Mouse (Mus musculus): ENCODE measurements around the gene Ppp1r35. TPM values are rescaled to one million over a fixed set of nuclear protein-coding genes. Genes with fewer than 3 reads are reported as not detected.

The Ppp1r35 gene
- polyA plus RNA-seq, 1 experiment from 2014 or later, result 78.3 TPM

- no peaks in the 10 kb centered on the region for H3K4me1 ChIP-seq (replicated peaks)
- no peaks in the 10 kb centered on the region for H3K9me3 ChIP-seq
- H3K36me3 ChIP-seq, result no peaks in the 10 kb centered on the region
- 91% methylated on average over 6 of the region's 6 CpGs for WGBS
- H3K27ac ChIP-seq, result no peak overlapping the region
- H3K4me3 ChIP-seq, result no peak overlapping the region
- no peak for DNase-seq (ENCODE audit: low spot score)
- no peaks in the 10 kb centered on the region for H3K27me3 ChIP-seq (ENCODE audit: insufficient read depth, poor library complexity, severe bottlenecking)
These were observed 50.0 kb downstream of the Ppp1r35 start for GRCm38 (mm10) chr5:137828694-137829093.

Other genes starting within 250 kb of the Ppp1r35 start
- 1.3 and 4.5 TPM in 2 replicates for gene Epo, start 245.6 kb upstream of the Ppp1r35 start, polyA plus RNA-seq (2016; fragmentation: Nextera tagmentation; extraction: Ambion mirVana)
- 387 and 460 TPM in 2 replicates for gene Gnb2, start 245.3 kb upstream of the Ppp1r35 start, polyA plus RNA-seq (2016; fragmentation: Nextera tagmentation; extraction: Ambion mirVana)
- gene Actl6b, start 225.3 kb upstream of the Ppp1r35 start, polyA plus RNA-seq (2016; fragmentation: Nextera tagmentation; extraction: Ambion mirVana), result 10.3 and 47.6 TPM in 2 replicates
- 1.7 and 4.9 TPM in 2 replicates for gene Tfr2, start 209.0 kb upstream of the Ppp1r35 start, polyA plus RNA-seq (2016; fragmentation: Nextera tagmentation; extraction: Ambion mirVana)
- 15.2 and 27.5 TPM in 2 replicates for gene Mospd3, start 177.8 kb upstream of the Ppp1r35 start, polyA plus RNA-seq (2016; fragmentation: Nextera tagmentation; extraction: Ambion mirVana)
- gene Pcolce, start 165.1 kb upstream of the Ppp1r35 start, polyA plus RNA-seq (2016; fragmentation: Nextera tagmentation; extraction: Ambion mirVana), result 72.2 and 95.5 TPM in 2 replicates
- 0.30 TPM in 2 replicates for gene Fbxo24, start 149.8 kb upstream of the Ppp1r35 start, polyA plus RNA-seq (2016; fragmentation: Nextera tagmentation; extraction: Ambion mirVana)
- 35.3 and 39.7 TPM in 2 replicates for gene Lrch4, start 149.7 kb upstream of the Ppp1r35 start, polyA plus RNA-seq (2016; fragmentation: Nextera tagmentation; extraction: Ambion mirVana)
- 14.1 and 14.9 TPM in 2 replicates for gene Gm20605, start 149.7 kb upstream of the Ppp1r35 start, polyA plus RNA-seq (2016; fragmentation: Nextera tagmentation; extraction: Ambion mirVana)
- 7.1 and 7.8 TPM in 2 replicates for gene Sap25, start 137.5 kb upstream of the Ppp1r35 start, polyA plus RNA-seq (2016; fragmentation: Nextera tagmentation; extraction: Ambion mirVana)
- 0.42 and 0.67 TPM in 2 replicates for gene Irs3, start 133.1 kb upstream of the Ppp1r35 start, polyA plus RNA-seq (2016; fragmentation: Nextera tagmentation; extraction: Ambion mirVana)
- gene Agfg2, start 94.1 kb upstream of the Ppp1r35 start, polyA plus RNA-seq (2016; fragmentation: Nextera tagmentation; extraction: Ambion mirVana), result 25.9 and 27.6 TPM in 2 replicates
- gene Nyap1, start 37.2 kb upstream of the Ppp1r35 start, polyA plus RNA-seq (2016; fragmentation: Nextera tagmentation; extraction: Ambion mirVana), result 4.7 and 9.5 TPM in 2 replicates
- gene Tsc22d4, start 33.1 kb upstream of the Ppp1r35 start, polyA plus RNA-seq (2016; fragmentation: Nextera tagmentation; extraction: Ambion mirVana), result 82.5 and 86.0 TPM in 2 replicates
- gene Mepce, start 8.8 kb downstream of the Ppp1r35 start, polyA plus RNA-seq (2016; fragmentation: Nextera tagmentation; extraction: Ambion mirVana), result 12.6 TPM in 2 replicates
- gene Zcwpw1, start 8.9 kb downstream of the Ppp1r35 start, polyA plus RNA-seq (2016; fragmentation: Nextera tagmentation; extraction: Ambion mirVana), result 11.9 and 13.9 TPM in 2 replicates
- 0.21 and 0.29 TPM in 2 replicates for gene Pilra, start 57.4 kb downstream of the Ppp1r35 start, polyA plus RNA-seq (2016; fragmentation: Nextera tagmentation; extraction: Ambion mirVana)
- gene Pilrb1, start 79.3 kb downstream of the Ppp1r35 start, polyA plus RNA-seq (2016; fragmentation: Nextera tagmentation; extraction: Ambion mirVana), result not detected in 2 replicates
- gene Pilrb2, start 93.0 kb downstream of the Ppp1r35 start, polyA plus RNA-seq (2016; fragmentation: Nextera tagmentation; extraction: Ambion mirVana), result 0.37 TPM in 1 of 2 replicates, not detected in the other
- gene Cyp3a13, start 142.8 kb downstream of the Ppp1r35 start, polyA plus RNA-seq (2016; fragmentation: Nextera tagmentation; extraction: Ambion mirVana), result not detected in 2 replicates
- 0.10 and 0.30 TPM in 2 replicates for gene Gjc3, start 184.2 kb downstream of the Ppp1r35 start, polyA plus RNA-seq (2016; fragmentation: Nextera tagmentation; extraction: Ambion mirVana)
- gene Azgp1, start 202.7 kb downstream of the Ppp1r35 start, polyA plus RNA-seq (2016; fragmentation: Nextera tagmentation; extraction: Ambion mirVana), result not detected in 2 replicates
- not detected in 2 replicates for gene Smok3a, start 242.4 kb downstream of the Ppp1r35 start, polyA plus RNA-seq (2016; fragmentation: Nextera tagmentation; extraction: Ambion mirVana)
- gene Smok3b, start 242.6 kb downstream of the Ppp1r35 start, polyA plus RNA-seq (2016; fragmentation: Nextera tagmentation; extraction: Ambion mirVana), result not detected in 2 replicates